Mouse (Mus musculus): ENCODE data around the gene Zfand2b. TPM values are rescaled to one million over a fixed set of nuclear protein-coding genes. Genes with fewer than 3 reads are reported as not detected.

The Zfand2b gene
- total and polyA plus RNA-seq, 3 experiments, result 15.7 to 40.7 (median 19.5) TPM

DNA sequence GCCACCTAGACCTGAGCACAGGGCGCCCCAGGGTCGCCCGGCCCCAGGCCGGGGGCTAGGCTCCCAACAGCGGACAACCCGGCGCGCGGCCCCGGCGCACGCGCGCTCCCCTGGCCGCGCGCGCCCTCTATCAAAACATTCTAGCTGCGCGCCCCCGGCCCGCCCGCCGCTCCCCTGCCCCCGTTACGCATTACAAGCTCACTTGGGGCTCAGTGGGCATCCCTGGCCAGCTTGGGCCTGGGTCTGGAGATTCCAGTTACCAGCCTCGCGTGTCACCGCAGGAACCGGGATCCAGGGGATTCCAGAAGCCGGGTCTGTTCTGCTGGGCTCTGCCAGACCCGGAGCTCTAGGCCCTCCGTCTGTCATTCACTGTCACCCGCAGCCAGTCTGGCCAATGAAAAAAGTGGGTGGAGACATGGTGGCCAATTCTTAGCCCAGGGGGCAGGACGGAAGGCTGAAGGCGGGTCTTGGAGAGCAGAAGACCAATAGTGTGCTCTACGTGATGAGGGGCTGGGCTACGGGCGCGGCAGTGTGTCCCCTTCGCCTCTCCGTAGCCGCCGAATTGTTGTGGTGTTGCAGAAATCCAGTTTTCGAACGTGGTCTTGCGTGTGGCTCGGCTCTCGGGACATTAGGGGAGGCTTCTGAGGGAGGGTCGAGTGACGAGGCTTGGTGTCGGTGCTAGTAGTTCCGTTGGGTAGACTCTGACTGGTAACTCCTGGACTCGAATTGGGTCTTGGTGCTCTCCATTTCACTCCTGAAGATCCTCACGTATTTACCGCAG lies 23.4 kb downstream of the Zfand2b start, which contains the start of the genes Ankzf1 and Atg9a (continued):
- peak; percentile 44; the same call in 1 of the 2 replicates for TF ChIP-seq TBP (conservative IDR thresholded peaks at IDR 0.05; ENCODE audit: low read depth, low read length)
- no peak for TF ChIP-seq BHLHE40 (IDR thresholded peaks at IDR 0.05; ENCODE audit: low read depth, low read length)
- TF ChIP-seq TCF12 (IDR thresholded peaks at IDR 0.05; ENCODE audit: low read depth, low read length), result peak; percentile 51
- no peak for TF ChIP-seq E2F4 (IDR thresholded peaks at IDR 0.05; ENCODE audit: insufficient replicate concordance, low read depth, low read length)
- TF ChIP-seq EP300 (IDR thresholded peaks at IDR 0.05; ENCODE audit: low read length), result no peak
- peak; percentile 51; the same call in 1 of the 2 replicates for TF ChIP-seq KAT2A (IDR thresholded peaks at IDR 0.05; ENCODE audit: insufficient replicate concordance, low read length)
- no peak for TF ChIP-seq JUND (conservative IDR thresholded peaks at IDR 0.05; ENCODE audit: low read depth, low read length)

DNA sequence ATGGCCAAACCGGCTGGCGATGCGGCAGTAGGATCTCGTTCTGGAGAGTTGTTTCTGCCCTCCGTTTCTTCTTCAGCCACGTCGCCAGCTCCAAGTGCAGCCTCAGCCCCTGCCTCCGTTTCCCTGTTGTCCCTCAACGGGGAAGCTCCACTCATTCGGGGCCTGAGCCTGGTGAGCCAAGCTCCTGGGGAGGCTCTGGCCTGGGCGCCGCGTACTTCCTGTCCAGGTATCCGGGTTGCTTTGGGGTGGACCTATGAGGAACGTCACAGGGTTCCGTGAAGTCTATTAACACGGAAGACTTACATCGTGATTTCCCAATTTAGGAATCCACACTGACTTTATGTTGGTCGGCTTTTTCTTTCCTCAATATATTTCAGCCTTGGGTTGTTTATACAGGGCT lies 24.0 kb downstream of the Zfand2b start:
- peak overlapping the region; percentile 89 to 98 (median 97) for H3K4me3 ChIP-seq (replicated peaks in 1 of 3; ENCODE audit: low read depth in 2 of 3, low read length in 2 of 3, poor library complexity in 1 of 3)
- H3K36me3 ChIP-seq (replicated peaks in 1 of 2; ENCODE audit: control insufficient read depth in 1 of 2, insufficient read depth in 1 of 2, low read length in 1 of 2), result peaks cover 18 to 54% of the 10 kb centered on the region in 2 experiments
- peak overlapping the region; percentile 93 for H3K27ac ChIP-seq (ENCODE audit: insufficient read depth, low read depth)
- peaks cover 10 to 38% of the 10 kb centered on the region in 2 experiments for H3K4me1 ChIP-seq (ENCODE audit: control insufficient read depth in 1 of 2, insufficient read depth in 2 of 2)
- peak overlapping the region; percentile 27 for H3K4me2 ChIP-seq (ENCODE audit: insufficient read depth, low read depth, poor library complexity, severe bottlenecking)
- 0 out of 2 replicates have a peak, but pooled peaks have one; percentile 62 for TF ChIP-seq KAT2A (IDR thresholded peaks at IDR 0.05; ENCODE audit: insufficient replicate concordance, low read length)
- peak; percentile 90 for TF ChIP-seq ELF1 (IDR thresholded peaks at IDR 0.05; ENCODE audit: low read depth, low read length)
- no peak for TF ChIP-seq MAZ (IDR thresholded peaks at IDR 0.05; ENCODE audit: low read depth, low read length)
- peak; percentile 25; the same call in 1 of the 2 replicates for TF ChIP-seq ETS1 (conservative IDR thresholded peaks at IDR 0.05; ENCODE audit: low read depth, low read length)
- TF ChIP-seq ZMIZ1 (IDR thresholded peaks at IDR 0.05; ENCODE audit: low read depth, low read length), result 0 out of 2 replicates have a peak, but pooled peaks have one; percentile 71
- no peak for TF ChIP-seq CHD2 (IDR thresholded peaks at IDR 0.05; ENCODE audit: low read length)
- peak; percentile 25; the same call in 1 of the 2 replicates for TF ChIP-seq EP300 (IDR thresholded peaks at IDR 0.05; ENCODE audit: low read length)
- no peak for TF ChIP-seq ZC3H11A (IDR thresholded peaks at IDR 0.05; ENCODE audit: low read depth, low read length)
- TF ChIP-seq CHD1 (IDR thresholded peaks at IDR 0.05; ENCODE audit: low read depth, low read length), result peak; percentile 92; the same call in 1 of the 2 replicates
- TF ChIP-seq MXI1 (IDR thresholded peaks at IDR 0.05; ENCODE audit: low read depth, low read length), result peak; percentile 82
- 0 out of 2 replicates have a peak, but pooled peaks have one; percentile 9 for TF ChIP-seq NRF1 (IDR thresholded peaks at IDR 0.05; ENCODE audit: low read depth, low read length)
- peak; percentile 51; the same call in 1 of the 2 replicates for TF ChIP-seq TCF12 (IDR thresholded peaks at IDR 0.05; ENCODE audit: low read depth, low read length)
- TF ChIP-seq MAX (IDR thresholded peaks at IDR 0.05; ENCODE audit: low read length), result 0 out of 2 replicates have a peak, but pooled peaks have one; percentile 37
- no peak for TF ChIP-seq MAFK (IDR thresholded peaks at IDR 0.05; ENCODE audit: insufficient replicate concordance, low read length)
- TF ChIP-seq MEF2A (IDR thresholded peaks at IDR 0.05; ENCODE audit: borderline replicate concordance, low read depth, low read length), result no peak
- no peak for TF ChIP-seq ZNF384 (IDR thresholded peaks at IDR 0.05; ENCODE audit: low read depth, low read length)
- peak; percentile 53; the same call in 1 of the 2 replicates for TF ChIP-seq HCFC1 (IDR thresholded peaks at IDR 0.05; ENCODE audit: low read depth, low read length)
- TF ChIP-seq NELFE (IDR thresholded peaks at IDR 0.05; ENCODE audit: low read depth, low read length), result peak; percentile 60; the same call in 1 of the 2 replicates
- peak; percentile 24; the same call in 1 of the 2 replicates for TF ChIP-seq MYC (IDR thresholded peaks at IDR 0.05; ENCODE audit: low read depth, low read length)
- TF ChIP-seq SIN3A (IDR thresholded peaks at IDR 0.05; ENCODE audit: low read length), result peak; percentile 51
- TF ChIP-seq IRF4 (IDR thresholded peaks at IDR 0.05; ENCODE audit: low read depth, low read length), result peak; percentile 27; the same call in 1 of the 2 replicates
- peak overlapping the region; percentile 90 for H3K9ac ChIP-seq (ENCODE audit: insufficient read depth, low read depth)
- DNase-seq (ENCODE audit: extremely low read depth), result peak; percentile 70
- no peaks in the 10 kb centered on the region for H3K9me3 ChIP-seq (replicated peaks; ENCODE audit: low read length)
- H3K27me3 ChIP-seq (replicated peaks), result no peaks in the 10 kb centered on the region
- in situ Hi-C loops (cut with MboI; ENCODE audit: low pct_ligation_motif_present, low pct_unique_long_range_greater_than_20kb, low sequenced_read_pairs), result no loop called here
- no peaks in the 10 kb centered on the region for H3K79me2 ChIP-seq (replicated peaks; ENCODE audit: control insufficient read depth, extremely low read depth, insufficient read depth, poor library complexity, severe bottlenecking)
- dilution Hi-C loops (cut with MboI; ENCODE audit: extremely low pct_ligation_motif_present, extremely low pct_unique_long_range_greater_than_20kb, low sequenced_read_pairs), result no loop called here
